Mouse (Mus musculus) midbrain, embryonic 15.5 days (tissue): ENCODE measurements around the gene Vmn1r130. TPM values are rescaled to one million over a fixed set of nuclear protein-coding genes. Genes with fewer than 3 reads are reported as not detected.
"Not testable (repeated sequence)": the region's sequence is repeated elsewhere in the genome, so short reads cannot be mapped to it uniquely, and the experiment has no call there.

Experiments used
- ATAC-seq: fragments of 200-750 bp; cut with Nextera tagmentation; replicated peaks from 2 replicates; pipeline ENCODE4 v1.8.0; 2017; ENCODE audit warnings: moderate TSS enrichment
- H3K27ac ChIP-seq: fragments of 300-500 bp; sonication (generic); 2 replicates; pipeline ENCODE4 v1.5.1; 2015; ENCODE audit warnings: mild to moderate bottlenecking, inconsistent platforms
- H3K27me3 ChIP-seq: fragments of 300-500 bp; sonication (generic); replicated peaks from 2 replicates; pipeline ENCODE4 v1.6.1; 2015; ENCODE audit warnings: inconsistent platforms
- H3K36me3 ChIP-seq: fragments of 300-500 bp; sonication (generic); replicated peaks from 2 replicates; pipeline ENCODE4 v1.6.1; 2015; ENCODE audit warnings: inconsistent platforms
- H3K4me1 ChIP-seq: fragments of 300-500 bp; sonication (generic); 2 replicates; pipeline ENCODE4 v1.6.1; 2015; ENCODE audit warnings: inconsistent platforms
- H3K4me2 ChIP-seq: fragments of 300-500 bp; sonication (generic); 2 replicates; pipeline ENCODE4 v1.6.1; 2015; ENCODE audit warnings: inconsistent platforms, mild to moderate bottlenecking, moderate library complexity
- H3K4me3 ChIP-seq: fragments of 300-500 bp; sonication (generic); 2 replicates; pipeline ENCODE4 v1.5.1; 2015; ENCODE audit warnings: mild to moderate bottlenecking, inconsistent platforms
- H3K9ac ChIP-seq: fragments of 300-500 bp; sonication (generic); 2 replicates; pipeline ENCODE4 v1.6.1; 2015; ENCODE audit warnings: mild to moderate bottlenecking, inconsistent platforms
- H3K9me3 ChIP-seq: fragments of 300-500 bp; sonication (generic); 2 replicates; pipeline ENCODE4 v1.6.1; 2016; ENCODE audit warnings: inconsistent platforms
- WGBS: fragments of 180-500 bp; shearing (Covaris S2); methylation state at CpG from one replicate; pipeline ENCODE4 v1.1.7; 2015; ENCODE audit warnings: mixed read lengths; 5-methylcytosine and 5-hydroxymethylcytosine counted together
- polyA plus RNA-seq: library from polyadenylated mRNA; unstranded; fragments of >200 nt; fragmentation: Nextera tagmentation; extraction: Ambion mirVana; gene quantifications from 2 replicates; pipeline ENCODE4 v1.2.1, GENCODE M21; 2015

Vmn1r130 gene
- polyA plus RNA-seq, result not detected in 2 replicates

DNA sequence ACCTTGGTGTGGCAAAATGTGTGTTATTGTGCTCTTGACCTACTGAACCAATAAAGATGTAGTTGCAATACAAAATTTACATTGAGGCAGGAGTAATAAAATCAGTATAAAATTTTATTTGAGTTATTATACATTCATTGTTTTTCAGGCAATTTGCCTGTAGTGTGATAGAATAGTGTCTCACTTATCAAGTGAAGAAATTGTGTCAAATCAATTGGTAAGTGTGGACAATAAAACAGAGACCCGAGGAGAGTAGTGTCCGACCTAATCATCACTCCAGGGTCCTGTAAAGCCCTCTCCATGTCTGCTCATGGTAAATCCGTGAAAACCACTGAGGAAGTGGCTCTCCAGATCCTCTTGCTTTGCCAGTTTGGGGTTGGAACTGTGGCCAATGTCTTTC lies at the start of gene Vmn1r130:
Vmn1r130 (plus strand) TSS at position 301 of the 400 bp plus-strand sequence.
- H3K4me3 ChIP-seq, H3K9me3 ChIP-seq, H3K36me3 ChIP-seq, H3K4me1 ChIP-seq, H3K27ac ChIP-seq, ATAC-seq, H3K9ac ChIP-seq, H3K27me3 ChIP-seq, H3K4me2 ChIP-seq: not testable (repeated sequence)
- no CpG with 5 or more reads among the region's 3 CpGs for WGBS

GRCm38 (mm10) chr7:21545990-21546389 lies 34.4 kb downstream of the Vmn1r130 start, which contains the start of gene Vmn1r131:
Vmn1r131 (minus strand) TSS chr7:21546090.
- not testable (repeated sequence) for H3K9ac ChIP-seq, H3K4me2 ChIP-seq, H3K4me3 ChIP-seq, H3K27ac ChIP-seq, H3K4me1 ChIP-seq, ATAC-seq, H3K36me3 ChIP-seq, H3K9me3 ChIP-seq, H3K27me3 ChIP-seq
- no CpG with 5 or more reads among the region's 2 CpGs for WGBS

Other genes starting within 250 kb of the Vmn1r130 start
- gene Vmn1r125, start 239.6 kb upstream of the Vmn1r130 start, polyA plus RNA-seq, result not detected in 2 replicates
- not detected in 2 replicates for gene Vmn1r126, start 210.3 kb upstream of the Vmn1r130 start, polyA plus RNA-seq
- not detected in 2 replicates for gene Vmn1r127, start 191.9 kb upstream of the Vmn1r130 start, polyA plus RNA-seq
- not detected in 2 replicates for gene Vmn1r128, start 162.4 kb upstream of the Vmn1r130 start, polyA plus RNA-seq
- not detected in 2 replicates for gene Vmn1r129, start 150.5 kb upstream of the Vmn1r130 start, polyA plus RNA-seq
- gene Gm6882, start 79.0 kb upstream of the Vmn1r130 start, polyA plus RNA-seq, result not detected in 2 replicates
- gene Vmn1r131, start 34.3 kb downstream of the Vmn1r130 start, polyA plus RNA-seq, result not detected in 2 replicates
- gene Vmn1r132, start 102.3 kb downstream of the Vmn1r130 start, polyA plus RNA-seq, result not detected in 2 replicates
- not detected in 2 replicates for gene Gm4175, start 249.7 kb downstream of the Vmn1r130 start, polyA plus RNA-seq